Mouse (Mus musculus) embryonic facial prominence, embryonic 12.5 days (tissue): ENCODE results near the gene Rbp7. TPM values are rescaled to one million over a fixed set of nuclear protein-coding genes. Genes with fewer than 3 reads are reported as not detected.

Experiments used
- ATAC-seq: fragments of 200-750 bp; cut with Nextera tagmentation; 2 replicates; pipeline ENCODE4 v1.8.0; 2017; ENCODE audit not compliant: insufficient number of reproducible peaks, insufficient read depth, low FRiP score, low TSS enrichment
- H3K27ac ChIP-seq: fragments of 300-500 bp; sonication (generic); 2 replicates; pipeline ENCODE4 v1.5.1; 2016; ENCODE audit warnings: mild to moderate bottlenecking
- H3K27me3 ChIP-seq: fragments of 300-500 bp; sonication (generic); 2 replicates; pipeline ENCODE4 v1.6.1; 2016; ENCODE audit warnings: mild to moderate bottlenecking, moderate library complexity
- H3K36me3 ChIP-seq: fragments of 300-500 bp; sonication (generic); 2 replicates; pipeline ENCODE4 v1.6.1; 2016; ENCODE audit warnings: mild to moderate bottlenecking
- H3K4me1 ChIP-seq: fragments of 300-500 bp; sonication (generic); 2 replicates; pipeline ENCODE4 v1.6.1; 2016
- H3K4me2 ChIP-seq: fragments of 300-500 bp; sonication (generic); replicated peaks from 2 replicates; pipeline ENCODE4 v1.6.1; 2016; ENCODE audit warnings: mild to moderate bottlenecking, moderate library complexity
- H3K4me3 ChIP-seq: fragments of 300-500 bp; sonication (generic); 2 replicates; pipeline ENCODE4 v1.5.1; 2016; ENCODE audit warnings: mild to moderate bottlenecking
- H3K9ac ChIP-seq: fragments of 300-500 bp; sonication (generic); 2 replicates; pipeline ENCODE4 v1.6.1; 2016; ENCODE audit warnings: mild to moderate bottlenecking, moderate library complexity
- H3K9me3 ChIP-seq: fragments of 300-500 bp; sonication (generic); 2 replicates; pipeline ENCODE4 v1.6.1; 2016; ENCODE audit warnings: mild to moderate bottlenecking, moderate library complexity
- WGBS: fragments of 180-500 bp; shearing (Covaris S2); methylation state at CpG from one replicate; pipeline ENCODE4 v1.1.7; 2016; 5-methylcytosine and 5-hydroxymethylcytosine counted together
- polyA plus RNA-seq: library from polyadenylated mRNA; unstranded; fragments of >200 nt; fragmentation: Nextera tagmentation; extraction: Ambion mirVana; gene quantifications from 2 replicates; pipeline ENCODE4 v1.2.1, GENCODE M21; 2016

Rbp7 gene
- polyA plus RNA-seq, 1 experiment from 2014 or later: 0.32 TPM

DNA sequence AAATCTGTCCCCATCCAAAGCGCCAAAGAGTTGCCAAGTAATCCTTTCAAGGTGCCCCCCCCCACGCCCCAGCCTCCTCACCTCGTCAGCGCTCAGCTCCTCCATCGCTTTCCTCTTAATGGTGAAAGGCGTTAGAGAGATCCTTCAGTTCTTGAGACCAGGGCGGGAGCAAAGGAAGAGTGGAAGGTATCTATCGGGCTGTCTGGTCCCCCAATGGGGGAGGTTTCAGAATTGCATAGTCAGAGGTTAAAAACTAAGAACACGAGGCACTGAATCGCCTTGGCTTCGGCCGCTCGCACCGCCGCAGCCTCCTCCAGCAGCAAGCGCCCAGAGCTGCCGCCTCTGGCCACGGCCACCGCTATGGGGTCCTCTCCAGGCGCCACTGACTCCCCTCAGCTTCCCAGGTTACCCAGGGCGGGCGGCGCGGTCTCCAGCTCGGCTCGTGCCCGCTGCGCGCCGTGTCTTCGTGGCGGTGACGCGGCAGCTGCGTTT, 28.9 kb downstream of the Rbp7 start:
- no peaks in the 10 kb centered on the region for H3K9me3 ChIP-seq
- no peaks in the 10 kb centered on the region for H3K36me3 ChIP-seq
- H3K4me2 ChIP-seq: peak overlapping the region; percentile 65
- peaks cover 12% of the 10 kb centered on the region for H3K4me1 ChIP-seq
- H3K27me3 ChIP-seq: no peaks in the 10 kb centered on the region
- peak overlapping the region; percentile 99 for H3K27ac ChIP-seq
- H3K9ac ChIP-seq: peak overlapping the region; percentile 84
- peak; percentile 81 for ATAC-seq
- under 1% methylated on average over 35 of the region's 35 CpGs for WGBS
- peak overlapping the region; percentile 81 for H3K4me3 ChIP-seq

DNA sequence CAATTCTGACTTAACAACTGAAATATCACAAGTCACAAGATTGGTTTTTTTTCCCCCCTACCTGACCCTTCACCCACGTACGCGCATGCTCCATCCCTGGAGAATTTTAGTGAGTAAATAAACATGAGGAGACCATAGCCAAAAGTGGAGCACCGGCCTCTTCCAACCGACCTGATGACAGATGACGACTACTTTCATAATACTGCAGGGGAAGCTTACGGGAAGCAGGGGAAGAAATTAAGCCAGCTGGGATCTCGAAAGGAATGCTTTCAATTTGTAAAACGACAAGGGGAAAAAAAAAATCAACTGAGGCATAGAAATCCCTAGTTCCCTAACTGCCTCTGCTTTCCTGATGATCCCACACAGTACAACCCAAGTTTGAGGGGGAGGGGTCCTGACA, 30.0 kb downstream of the Rbp7 start:
- peak overlapping the region; percentile 81 for H3K4me3 ChIP-seq
- H3K4me2 ChIP-seq: peak overlapping the region; percentile 65
- H3K9me3 ChIP-seq: no peaks in the 10 kb centered on the region
- H3K9ac ChIP-seq: peak overlapping the region; percentile 42
- no peak for ATAC-seq
- no peaks in the 10 kb centered on the region for H3K36me3 ChIP-seq
- peaks cover 12% of the 10 kb centered on the region for H3K4me1 ChIP-seq
- WGBS: under 1% methylated on average over 9 of the region's 9 CpGs
- no peaks in the 10 kb centered on the region for H3K27me3 ChIP-seq
- no peak overlapping the region for H3K27ac ChIP-seq

DNA sequence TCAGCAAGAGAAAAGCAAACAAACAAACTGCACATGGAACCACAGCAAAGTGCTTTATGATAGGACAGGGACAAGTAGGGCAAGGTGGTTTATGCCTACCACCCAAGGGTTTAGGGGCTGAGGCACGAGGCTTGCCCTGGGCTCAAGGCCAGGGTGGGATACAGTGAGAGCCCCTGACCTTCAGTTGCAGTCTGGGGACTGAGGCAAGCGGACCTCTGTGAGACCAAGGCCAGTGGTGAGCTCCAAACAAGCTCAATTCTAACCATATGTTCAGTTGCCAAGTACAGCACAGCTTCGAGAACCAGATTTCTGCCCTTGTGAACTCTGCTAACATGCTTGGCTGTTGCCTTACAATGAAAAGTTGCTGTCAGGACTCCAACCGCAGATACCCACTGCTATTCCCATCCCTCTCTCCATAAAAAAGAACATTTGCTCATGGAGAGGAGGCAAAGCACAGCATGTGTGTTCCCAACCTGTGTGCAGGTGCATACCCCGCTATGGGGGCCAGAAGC, 36.9 kb downstream of the Rbp7 start:
- no peak for ATAC-seq
- Histone ChIP-seq H3K27ac (no peak overlapping the region), H3K9ac (no peak overlapping the region), H3K27me3 (no peaks in the 10 kb centered on the region), H3K36me3 (peaks cover 2% of the 10 kb centered on the region; the same call in 1 of the 2 replicates), H3K4me3 (no peak overlapping the region), H3K4me2 (no peak overlapping the region), H3K4me1 (peaks cover 45% of the 10 kb centered on the region), H3K9me3 (no peaks in the 10 kb centered on the region)
- WGBS: 53% methylated on average over 5 of the region's 5 CpGs

DNA sequence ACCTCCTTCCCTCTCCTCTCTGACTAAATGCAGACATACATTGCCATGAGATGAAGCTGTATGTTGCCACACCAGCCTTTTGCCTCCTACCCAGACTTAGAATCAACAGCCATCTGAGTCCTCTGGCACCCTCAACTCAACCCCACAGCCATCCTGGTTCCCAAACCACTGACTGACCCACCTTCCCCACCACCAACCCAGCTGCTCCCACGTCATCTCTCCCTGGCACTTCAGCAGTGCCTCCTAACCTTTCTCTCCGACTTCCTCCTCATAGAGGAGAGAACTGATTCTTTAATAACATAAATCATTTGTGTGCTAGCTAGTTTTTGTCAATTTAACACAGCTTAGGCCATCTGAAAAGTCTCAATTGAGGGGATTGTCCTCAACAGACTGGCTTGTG, 37.8 kb downstream of the Rbp7 start:
- ATAC-seq: no peak
- Histone ChIP-seq H3K36me3 (peaks cover 3% of the 10 kb centered on the region; the same call in 1 of the 2 replicates), H3K4me3 (no peak overlapping the region), H3K4me1 (peaks cover 44% of the 10 kb centered on the region), H3K9me3 (no peaks in the 10 kb centered on the region), H3K4me2 (no peak overlapping the region), H3K27ac (no peak overlapping the region), H3K9ac (no peak overlapping the region), H3K27me3 (no peaks in the 10 kb centered on the region)
- 89% methylated on average over 2 of the region's 2 CpGs for WGBS

DNA sequence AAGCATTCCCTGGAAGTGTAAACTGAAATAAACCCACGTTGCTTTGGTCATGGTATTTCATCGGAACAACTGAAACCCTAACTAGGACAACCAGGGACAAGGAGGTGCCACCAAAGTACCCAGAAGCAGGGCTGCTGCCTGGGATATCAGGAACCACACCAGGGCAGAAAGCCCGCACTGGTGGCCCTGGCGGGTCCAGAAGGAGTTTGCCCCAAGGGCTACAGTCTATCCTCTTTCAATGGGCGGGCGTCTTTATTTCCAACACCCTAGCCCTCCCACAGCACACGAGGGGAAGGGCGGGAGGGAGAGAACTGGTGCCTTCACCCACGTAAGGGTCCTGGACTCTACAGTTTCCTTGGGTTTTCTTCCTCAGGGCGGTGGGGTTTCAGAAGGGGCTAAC, 38.4 kb downstream of the Rbp7 start:
- Histone ChIP-seq H3K27me3 (no peaks in the 10 kb centered on the region), H3K36me3 (peaks cover 3% of the 10 kb centered on the region; the same call in 1 of the 2 replicates), H3K9me3 (no peaks in the 10 kb centered on the region), H3K27ac (peak overlapping the region; percentile 70; the same call in 1 of the 2 replicates), H3K9ac (no peak overlapping the region), H3K4me2 (0 out of 2 replicates have a peak overlapping the region, but pooled peaks have one; percentile 23), H3K4me3 (no peak overlapping the region), H3K4me1 (peaks cover 42% of the 10 kb centered on the region)
- no peak for ATAC-seq
- WGBS: 64% methylated on average over 10 of the region's 10 CpGs

DNA sequence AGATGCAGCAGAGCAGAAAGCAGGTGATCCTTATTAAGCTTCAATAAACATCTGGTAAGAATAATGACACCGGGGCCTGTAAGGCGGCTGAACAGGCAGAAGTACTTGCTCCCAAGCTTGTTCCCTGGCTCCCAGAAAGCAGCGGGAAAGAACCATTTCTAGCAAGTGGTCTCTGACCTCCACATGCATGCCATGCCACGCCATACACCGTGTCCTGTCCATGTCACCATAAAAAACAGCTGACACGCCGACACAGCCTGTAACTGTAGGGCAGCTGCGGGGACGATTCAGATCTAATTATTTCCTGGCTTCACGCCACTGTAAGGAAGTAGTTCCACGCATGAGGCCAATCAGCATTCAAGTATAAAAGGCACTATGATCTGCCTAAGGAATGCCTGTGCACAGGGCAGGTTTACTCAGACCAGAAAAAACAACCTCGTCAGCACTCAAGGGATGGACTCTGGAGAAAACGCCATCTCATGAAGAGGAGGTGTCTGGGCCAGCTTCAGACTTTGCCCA, 39.1 kb downstream of the Rbp7 start:
- Histone ChIP-seq H3K4me3 (no peak overlapping the region), H3K27ac (peak overlapping the region; percentile 70; the same call in 1 of the 2 replicates), H3K36me3 (peaks cover 3% of the 10 kb centered on the region; the same call in 1 of the 2 replicates), H3K9ac (0 out of 2 replicates have a peak overlapping the region, but pooled peaks have one; percentile 4), H3K27me3 (no peaks in the 10 kb centered on the region), H3K4me2 (peak overlapping the region; percentile 23), H3K4me1 (peaks cover 39% of the 10 kb centered on the region), H3K9me3 (no peaks in the 10 kb centered on the region)
- no peak for ATAC-seq
- WGBS: 22% methylated on average over 13 of the region's 13 CpGs

DNA sequence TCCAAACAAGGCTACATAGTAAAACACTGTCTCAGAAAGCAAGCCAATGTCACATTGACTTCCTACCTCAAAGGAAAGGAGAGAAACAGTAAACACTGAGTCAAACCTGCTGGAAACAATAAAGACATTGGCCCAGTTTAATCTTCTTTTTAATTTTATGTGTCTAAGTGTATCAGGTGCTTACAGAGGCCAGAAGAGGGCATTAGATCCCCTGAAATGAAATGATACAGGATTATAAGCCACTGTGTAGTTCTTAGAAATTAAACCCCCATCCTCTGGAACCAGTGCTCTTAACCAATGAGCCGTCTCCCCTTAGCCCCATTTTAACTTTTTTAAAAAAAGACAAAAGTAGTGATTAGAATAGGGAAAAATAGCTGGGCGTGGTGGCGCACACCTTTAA, 40.5 kb downstream of the Rbp7 start:
- 93% methylated on average over 3 of the region's 3 CpGs for WGBS
- Histone ChIP-seq H3K9me3 (no peaks in the 10 kb centered on the region), H3K9ac (no peak overlapping the region), H3K4me1 (peaks cover 39% of the 10 kb centered on the region), H3K36me3 (peaks cover 10% of the 10 kb centered on the region; the same call in 1 of the 2 replicates), H3K27ac (no peak overlapping the region), H3K27me3 (no peaks in the 10 kb centered on the region), H3K4me3 (no peak overlapping the region), H3K4me2 (no peak overlapping the region)
- no peak for ATAC-seq

DNA sequence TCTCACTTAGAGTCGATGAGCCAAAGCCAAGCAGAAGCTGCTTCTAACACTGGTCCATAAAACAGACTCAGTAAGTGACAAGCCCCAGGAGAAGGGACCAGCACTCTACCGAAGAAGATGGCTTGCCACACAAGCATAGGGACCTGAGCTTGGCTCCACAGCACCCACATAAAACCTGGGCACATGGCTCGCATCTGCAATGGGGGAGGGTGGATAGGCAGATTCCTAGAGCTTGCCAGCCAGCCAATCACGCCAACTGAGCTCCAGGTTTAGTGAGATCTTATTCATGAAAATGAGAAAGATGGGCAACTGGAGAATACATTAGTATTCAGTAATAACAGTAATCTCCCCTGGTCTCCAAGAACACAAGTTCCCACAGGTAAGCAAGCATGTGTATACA, 45.0 kb downstream of the Rbp7 start:
- H3K4me3 ChIP-seq: no peak overlapping the region
- no peaks in the 10 kb centered on the region for H3K9me3 ChIP-seq
- no peak overlapping the region for H3K9ac ChIP-seq
- no peak overlapping the region for H3K27ac ChIP-seq
- no peak overlapping the region for H3K4me2 ChIP-seq
- no peak for ATAC-seq
- no peaks in the 10 kb centered on the region for H3K27me3 ChIP-seq
- 92% methylated on average over 4 of the region's 4 CpGs for WGBS
- H3K36me3 ChIP-seq: peaks cover 10% of the 10 kb centered on the region; the same call in 1 of the 2 replicates
- peaks cover 18% of the 10 kb centered on the region; the same call in 1 of the 2 replicates for H3K4me1 ChIP-seq

DNA sequence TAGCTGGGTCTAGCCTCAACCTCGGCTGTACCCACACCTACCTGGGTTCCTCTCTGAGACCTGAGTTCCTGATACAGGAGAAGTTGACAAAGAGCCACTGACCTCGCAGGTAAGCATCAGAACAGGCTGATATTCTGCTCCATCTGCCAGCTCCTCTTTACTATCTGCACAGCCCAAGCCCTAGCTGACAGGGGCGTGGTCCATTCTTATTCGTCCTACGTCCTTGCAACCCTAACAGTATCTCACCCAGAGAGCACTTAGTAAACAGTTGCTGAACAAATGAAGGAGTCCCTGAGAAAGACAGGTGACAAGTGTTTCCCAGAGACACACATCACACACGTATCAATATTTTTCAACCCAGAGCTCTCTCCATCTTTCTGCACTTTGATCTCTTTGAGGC, 46.4 kb downstream of the Rbp7 start:
- H3K9me3 ChIP-seq: no peaks in the 10 kb centered on the region
- no peak overlapping the region for H3K27ac ChIP-seq
- WGBS: 90% methylated on average over 6 of the region's 6 CpGs
- no peak for ATAC-seq
- H3K9ac ChIP-seq: no peak overlapping the region
- peaks cover 10% of the 10 kb centered on the region; the same call in 1 of the 2 replicates for H3K36me3 ChIP-seq
- no peak overlapping the region for H3K4me2 ChIP-seq
- no peak overlapping the region for H3K4me3 ChIP-seq
- H3K4me1 ChIP-seq: peaks cover 31% of the 10 kb centered on the region
- H3K27me3 ChIP-seq: no peaks in the 10 kb centered on the region

DNA sequence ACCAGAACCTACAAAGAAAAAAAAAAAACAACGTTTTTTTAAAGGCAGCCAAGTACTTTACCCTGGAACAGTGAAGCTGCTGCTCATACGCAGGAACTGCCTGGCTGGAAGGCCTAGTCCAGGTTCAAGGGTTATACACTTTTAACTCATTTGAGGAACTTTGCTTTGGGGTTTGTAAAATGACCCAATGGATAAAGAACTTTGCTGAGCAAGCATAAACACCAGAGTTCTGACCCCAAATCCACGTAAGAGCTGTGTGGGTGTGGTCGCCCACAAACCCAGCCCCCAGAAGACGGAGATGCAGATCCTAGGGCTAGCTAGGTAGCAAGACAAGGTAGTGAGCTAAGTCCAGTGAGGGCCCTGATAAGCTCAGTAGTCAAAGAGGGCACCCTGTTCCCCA, 47.3 kb downstream of the Rbp7 start:
- Histone ChIP-seq H3K4me2 (no peak overlapping the region), H3K4me3 (no peak overlapping the region), H3K27ac (no peak overlapping the region), H3K4me1 (peaks cover 40% of the 10 kb centered on the region), H3K9ac (no peak overlapping the region), H3K9me3 (no peaks in the 10 kb centered on the region), H3K27me3 (no peaks in the 10 kb centered on the region), H3K36me3 (peaks cover 7% of the 10 kb centered on the region; the same call in 1 of the 2 replicates)
- no peak for ATAC-seq
- WGBS: 84% methylated on average over 5 of the region's 5 CpGs

DNA sequence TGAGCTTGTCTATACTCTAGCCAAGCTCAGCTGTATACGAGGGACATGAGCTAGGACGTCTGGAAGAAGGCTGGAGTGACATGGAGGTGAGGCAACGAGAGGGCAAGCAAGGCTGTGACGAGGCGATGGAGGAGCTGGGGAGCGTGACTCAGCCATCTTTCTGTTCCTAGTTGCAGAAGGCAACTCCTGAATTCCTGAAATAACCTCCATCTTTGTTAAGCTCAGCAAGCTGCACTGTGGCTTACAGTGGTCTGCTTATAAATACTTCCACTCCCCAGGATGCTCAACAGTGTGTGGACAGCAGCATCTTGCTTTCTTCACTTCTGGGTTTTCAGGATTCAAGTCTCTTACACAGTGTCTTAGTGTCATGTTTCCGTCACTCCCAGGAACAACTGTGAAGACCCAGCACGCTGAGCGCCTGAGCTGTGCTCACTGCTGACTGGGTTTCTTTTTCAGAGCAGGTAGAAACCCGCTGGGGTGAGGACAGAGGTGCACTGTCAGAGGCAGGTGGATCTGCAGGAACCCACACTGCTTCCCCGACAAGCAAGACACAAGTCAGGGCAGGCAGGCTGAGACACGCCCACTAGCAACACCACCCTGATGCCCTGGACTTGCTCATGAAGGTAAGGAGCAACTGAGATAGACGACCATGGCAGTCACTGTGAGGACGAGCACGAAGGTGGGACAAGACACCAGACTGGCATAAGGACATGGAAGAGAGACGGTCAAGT, 48.9 kb downstream of the Rbp7 start:
- WGBS: 74% methylated on average over 16 of the region's 16 CpGs
- no peaks in the 10 kb centered on the region for H3K9me3 ChIP-seq
- no peak overlapping the region for H3K9ac ChIP-seq
- peak overlapping the region; percentile 41; the same call in 1 of the 2 replicates for H3K27ac ChIP-seq
- H3K4me2 ChIP-seq: no peak overlapping the region
- no peaks in the 10 kb centered on the region for H3K27me3 ChIP-seq
- H3K4me1 ChIP-seq: peaks cover 41% of the 10 kb centered on the region
- ATAC-seq: no peak
- H3K4me3 ChIP-seq: no peak overlapping the region
- H3K36me3 ChIP-seq: peaks cover 7% of the 10 kb centered on the region; the same call in 1 of the 2 replicates
